Mouse (Mus musculus): ENCODE data around the gene Ofd1.

Ofd1 gene

GRCm38 (mm10) chrX:166360455-166360854 is 80.0 kb downstream of the Ofd1 start:
- no peak for DNase-seq (ENCODE audit: low spot score in 2 of 2)

- DNase-seq (ENCODE audit: low spot score in 2 of 2): no peak
Observed at GRCm38 (mm10) chrX:166359927-166360440, 80.5 kb downstream of the Ofd1 start.

GRCm38 (mm10) chrX:166358955-166359354 is 81.5 kb downstream of the Ofd1 start:
- no peak for DNase-seq (ENCODE audit: low spot score in 2 of 2)

- DNase-seq (ENCODE audit: low spot score in 2 of 2): no peak
Observed at GRCm38 (mm10) chrX:166356276-166356675, 84.2 kb downstream of the Ofd1 start.

GRCm38 (mm10) chrX:166354913-166355312 is 85.6 kb downstream of the Ofd1 start:
- DNase-seq (ENCODE audit: low spot score in 2 of 2): no peak

GRCm38 (mm10) chrX:166353412-166353811 is 87.1 kb downstream of the Ofd1 start:
- DNase-seq (ENCODE audit: low spot score in 2 of 2): no peak

- DNase-seq (ENCODE audit: low spot score in 2 of 2): peak; percentile 10 to 48
Observed at GRCm38 (mm10) chrX:166351790-166352189, 88.7 kb downstream of the Ofd1 start.

- DNase-seq (ENCODE audit: low spot score in 2 of 2): no peak
Observed at GRCm38 (mm10) chrX:166348634-166349033, 91.9 kb downstream of the Ofd1 start.

GRCm38 (mm10) chrX:166348086-166348485 is 92.4 kb downstream of the Ofd1 start:
- no peak for DNase-seq (ENCODE audit: low spot score in 2 of 2)

GRCm38 (mm10) chrX:166344228-166345015 is 96.1 kb downstream of the Ofd1 start:
- no peak for DNase-seq (ENCODE audit: low spot score in 2 of 2)

- DNase-seq (ENCODE audit: low spot score in 2 of 2): no peak
Observed at GRCm38 (mm10) chrX:166341795-166342194, 98.7 kb downstream of the Ofd1 start.
